ENCODE assay signal across 18 mouse cellular contexts in the genomic region with DNA sequence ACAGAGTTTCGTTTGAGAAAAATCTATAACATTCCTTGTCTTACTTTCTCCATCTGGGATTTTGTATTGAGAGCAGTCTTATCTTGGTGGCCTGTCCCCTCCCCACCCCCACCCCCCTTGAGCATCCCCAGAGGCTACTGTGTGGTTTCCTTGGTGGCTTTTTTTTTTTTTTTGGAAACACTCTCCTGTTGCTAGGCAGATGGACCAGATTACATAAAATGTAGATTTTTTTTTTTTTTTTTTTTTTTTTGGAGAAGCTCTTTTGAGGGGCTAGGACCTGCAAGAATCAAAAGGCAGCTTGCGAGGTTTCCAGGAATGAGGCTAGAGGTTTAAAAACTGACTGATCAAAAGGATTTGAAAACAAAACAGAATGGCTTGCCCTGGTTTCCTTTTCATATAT.
"Had no signal": no experiment of that assay in that cellular context is flagged by ENCODE, and none has a peak within 500 bp of the region (broad histone marks: within the 10 kb centered on the region; RNA-seq: fewer than 3 reads in every experiment).

No protein-coding gene starts in this region.

- H3K36me3 ChIP-seq: midbrain, embryonic 10.5 days; midbrain, embryonic 13.5 days; neural tube, embryonic 13.5 days; neural tube, embryonic 15.5 days had no signal

- DNase-seq: lung, adult 18-20 months; lung, embryonic 14.5 days; lung, postnatal 10 days; lung, postnatal 4 days; retina, postnatal 1 day; right cerebral cortex, adult 18-20 months; right cerebral cortex, postnatal 25 days; right cerebral cortex, postnatal 4 days; spleen, adult 18-20 months; thymus, adult 18-20 months; thymus, postnatal 14 days; thymus, postnatal 36 days had no signal

- H3K4me3 ChIP-seq: midbrain, embryonic 10.5 days; midbrain, embryonic 13.5 days; myocyte; neural tube, embryonic 13.5 days; neural tube, embryonic 15.5 days had no signal

- H3K4me2 ChIP-seq: lung, embryonic 14.5 days; midbrain, embryonic 13.5 days; neural tube, embryonic 13.5 days; neural tube, embryonic 15.5 days had no signal

- H3K9ac ChIP-seq: lung, embryonic 14.5 days; midbrain, embryonic 13.5 days; neural tube, embryonic 13.5 days; neural tube, embryonic 15.5 days had no signal

- H3K9me3 ChIP-seq: midbrain, embryonic 10.5 days; midbrain, embryonic 13.5 days; neural tube, embryonic 13.5 days; neural tube, embryonic 15.5 days had no signal

- ATAC-seq: midbrain, embryonic 13.5 days; midbrain, embryonic 16.5 days had no signal

- H3K27ac ChIP-seq: midbrain, embryonic 10.5 days; midbrain, embryonic 13.5 days; neural tube, embryonic 13.5 days; neural tube, embryonic 15.5 days had no signal

- H3K4me1 ChIP-seq: midbrain, embryonic 13.5 days; neural tube, embryonic 13.5 days had no signal

- H3K27me3 ChIP-seq: midbrain, embryonic 13.5 days; neural tube, embryonic 13.5 days; neural tube, embryonic 15.5 days had no signal
